Mouse (Mus musculus) skeletal muscle tissue, postnatal 0 days (tissue): ENCODE data around the gene Gm8906. TPM values are rescaled to one million over a fixed set of nuclear protein-coding genes. Genes with fewer than 3 reads are reported as not detected.

Source experiments
- polyA plus RNA-seq: library from polyadenylated mRNA; unstranded; fragments of >200 nt; fragmentation: Nextera tagmentation; extraction: Ambion mirVana; gene quantifications from 2 replicates; pipeline ENCODE4 v1.2.1, GENCODE M21; 2015

Gene Gm8906
- polyA plus RNA-seq, result not detected in 2 replicates

DNA sequence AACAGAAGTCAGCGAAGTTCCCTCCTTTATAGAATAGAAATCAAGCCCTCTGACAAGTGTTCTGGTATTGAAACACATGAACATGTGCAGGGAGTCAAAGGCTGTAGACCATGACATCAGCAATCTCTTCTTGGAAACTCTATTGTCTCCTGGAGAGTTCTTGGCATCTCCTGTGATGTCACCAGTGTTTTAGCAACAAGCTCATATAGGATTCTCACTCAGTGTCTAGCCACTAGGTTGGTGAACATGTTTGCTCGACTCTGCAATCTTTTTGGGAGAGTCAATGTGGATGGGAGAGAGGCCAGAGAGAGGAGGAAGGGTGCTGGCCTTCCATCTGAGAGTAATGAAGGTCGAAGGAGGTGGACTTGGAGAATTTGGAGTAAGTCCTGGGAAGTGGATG, at the start of gene Gm8906:
Gm8906 (plus strand) TSS at position 301 of the 400 bp plus-strand sequence.

Other genes starting within 250 kb of the Gm8906 start
- not detected in 2 replicates for gene Gm8890, start 246.7 kb upstream of the Gm8906 start, polyA plus RNA-seq
- not detected in 2 replicates for gene Speer1, start 161.2 kb upstream of the Gm8906 start, polyA plus RNA-seq
- not detected in 2 replicates for gene Gm8897, start 86.3 kb upstream of the Gm8906 start, polyA plus RNA-seq
- gene Gm6460, start 92.2 kb downstream of the Gm8906 start, polyA plus RNA-seq, result not detected in 2 replicates
- not detected in 2 replicates for gene Gm8922, start 179.3 kb downstream of the Gm8906 start, polyA plus RNA-seq